Mouse (Mus musculus): ENCODE measurements around the gene Vmn1r208.
"Not testable (repeated sequence)": the region's sequence is repeated elsewhere in the genome, so short reads cannot be mapped to it uniquely, and the experiment has no call there.

Gene Vmn1r208

GRCm38 (mm10) chr13:22777300-22777699, at the start of gene Vmn1r208:
Gene Vmn1r208, minus strand, starts transcription at chr13:22777400.
- not testable (repeated sequence) for DNase-seq (ENCODE audit: low spot score in 2 of 2)

DNA sequence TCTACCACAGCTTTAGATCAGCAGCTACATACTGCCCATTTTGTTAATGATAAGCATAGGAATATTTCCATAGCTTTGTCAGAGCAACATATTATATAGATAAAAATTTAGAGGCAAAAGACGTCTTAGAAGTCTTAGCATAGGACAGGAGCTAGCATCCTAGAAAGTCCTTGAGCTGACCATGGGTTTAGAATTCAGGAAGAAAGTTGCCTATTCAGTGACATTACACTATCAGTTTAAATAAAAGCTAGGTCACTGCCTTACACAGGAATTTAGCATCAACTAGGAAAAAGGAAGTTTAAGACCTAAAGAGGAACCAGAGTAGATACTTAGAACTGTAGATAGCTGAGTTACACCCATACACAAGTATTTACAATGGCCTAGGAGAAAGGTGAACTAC, 44.4 kb upstream of the Vmn1r208 start:
- DNase-seq (ENCODE audit: low spot score in 2 of 2): not testable (repeated sequence)

DNA sequence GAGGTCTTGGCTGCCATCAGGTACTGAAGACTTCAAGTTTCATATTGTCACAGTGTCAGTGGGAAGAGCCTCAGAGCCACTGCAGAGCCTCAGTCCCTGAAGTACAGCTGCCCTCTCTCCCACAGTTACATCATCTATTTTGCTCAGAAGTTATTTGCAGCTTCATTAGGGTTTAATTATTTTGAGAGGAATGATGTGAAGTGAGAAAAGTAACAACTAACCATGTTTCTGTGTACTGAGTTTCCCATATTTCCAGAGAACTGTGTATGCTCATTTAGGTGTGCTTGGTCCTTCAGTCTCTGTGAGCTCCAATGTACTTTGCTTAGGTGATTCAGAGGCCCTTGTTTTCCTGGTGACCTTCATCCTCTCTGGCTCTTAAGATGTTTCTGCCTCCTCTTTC, 32.4 kb upstream of the Vmn1r208 start, which contains the start of gene Vmn1r209:
TSS of gene Vmn1r209 (minus strand) at position 101 of the 400 bp plus-strand sequence.
- not testable (repeated sequence) for DNase-seq (ENCODE audit: low spot score in 2 of 2)

DNA sequence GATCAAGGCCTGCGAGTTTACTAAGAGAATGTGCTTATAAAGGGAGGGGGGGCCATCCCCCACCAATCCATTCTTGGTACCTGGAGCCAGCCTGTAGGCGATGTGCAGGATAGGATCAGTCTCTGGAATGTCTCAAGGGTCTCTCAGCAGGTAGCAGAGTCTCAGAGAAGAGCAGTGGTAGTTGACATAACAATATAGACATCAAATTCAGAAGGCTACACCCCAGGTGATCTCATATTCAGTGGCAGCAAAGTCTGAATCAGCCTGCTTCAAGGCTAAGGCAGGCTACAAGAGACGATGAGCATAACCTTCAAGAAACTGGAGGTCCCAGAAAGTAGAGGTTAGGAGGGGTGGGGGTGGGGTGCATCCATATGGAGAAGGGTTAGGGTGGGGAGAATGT, 10.9 kb upstream of the Vmn1r208 start:
- DNase-seq (ENCODE audit: low spot score in 2 of 2): not testable (repeated sequence)

- not testable (repeated sequence) for DNase-seq (ENCODE audit: low spot score in 2 of 2)
Measured at GRCm38 (mm10) chr13:22784159-22784558, 7.0 kb upstream of the Vmn1r208 start.

- DNase-seq (ENCODE audit: low spot score in 2 of 2): not testable (repeated sequence)
Measured at GRCm38 (mm10) chr13:22771592-22771991, 5.6 kb downstream of the Vmn1r208 start.

DNA sequence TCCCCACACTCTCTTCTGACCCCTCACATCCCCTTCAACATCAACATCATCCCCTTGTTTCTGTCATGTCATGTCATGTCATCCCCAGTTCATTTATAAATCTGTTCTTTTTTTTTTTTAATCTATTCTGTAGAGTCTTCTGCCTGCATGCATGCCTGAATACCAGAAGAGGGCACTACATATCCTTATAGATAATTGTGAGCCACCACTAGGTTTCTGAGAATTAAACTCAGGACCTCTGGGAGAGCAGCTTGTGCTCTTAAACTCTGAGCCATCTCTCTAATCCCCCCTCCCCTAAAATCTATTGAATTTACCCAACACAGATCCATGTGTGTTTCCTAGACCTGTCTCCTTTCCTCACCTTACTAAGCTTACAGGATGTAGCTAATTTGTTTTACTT, 29.7 kb downstream of the Vmn1r208 start:
- DNase-seq (ENCODE audit: low spot score in 2 of 2): no peak

DNA sequence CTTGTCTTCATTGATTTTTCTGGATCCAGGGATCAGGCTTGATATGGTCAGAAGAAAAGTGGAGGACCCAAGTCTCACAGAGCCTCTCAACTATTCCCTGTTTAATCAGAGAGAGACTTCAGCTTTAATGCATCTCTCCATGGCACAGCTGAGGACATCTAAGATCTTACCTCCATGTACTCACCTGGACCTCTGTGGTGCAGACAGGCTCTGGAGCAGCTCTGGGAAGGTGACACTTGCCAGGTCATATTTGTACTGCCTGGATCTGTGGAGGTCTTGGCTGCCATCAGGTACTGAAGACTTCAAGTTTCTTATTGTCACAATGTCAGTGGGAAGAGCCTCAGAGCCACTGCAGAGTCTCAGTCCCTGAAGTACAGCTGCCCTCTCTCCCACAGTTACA, 47.7 kb downstream of the Vmn1r208 start, which contains the start of gene Vmn1r207-ps:
TSS of gene Vmn1r207-ps (minus strand) at position 101 of the 400 bp plus-strand sequence.
- not testable (repeated sequence) for DNase-seq (ENCODE audit: low spot score in 2 of 2)
